Mouse (Mus musculus): Measurements from ENCODE around the gene Litaf.

Litaf gene

DNA sequence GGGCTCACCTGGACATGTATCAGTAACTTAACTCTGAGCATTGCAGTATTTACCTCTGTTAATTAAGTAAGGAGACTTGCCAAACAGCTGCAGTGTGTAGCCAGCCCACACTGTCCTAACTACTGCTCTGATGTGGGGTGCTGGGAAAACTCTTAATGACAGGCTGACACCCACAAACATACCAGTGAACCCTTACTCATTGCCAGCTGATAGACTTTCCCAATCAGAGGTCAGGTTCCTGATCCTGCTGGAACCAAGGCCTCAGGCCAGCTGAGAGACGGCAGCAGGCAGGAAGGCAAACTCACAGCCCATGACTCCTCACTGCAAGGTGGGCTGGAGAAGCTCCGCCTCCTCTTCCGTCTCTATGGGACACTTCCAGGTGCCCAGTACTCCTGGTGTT lies 113.1 kb downstream of the Litaf start:
- DNase-seq: no peak

DNA sequence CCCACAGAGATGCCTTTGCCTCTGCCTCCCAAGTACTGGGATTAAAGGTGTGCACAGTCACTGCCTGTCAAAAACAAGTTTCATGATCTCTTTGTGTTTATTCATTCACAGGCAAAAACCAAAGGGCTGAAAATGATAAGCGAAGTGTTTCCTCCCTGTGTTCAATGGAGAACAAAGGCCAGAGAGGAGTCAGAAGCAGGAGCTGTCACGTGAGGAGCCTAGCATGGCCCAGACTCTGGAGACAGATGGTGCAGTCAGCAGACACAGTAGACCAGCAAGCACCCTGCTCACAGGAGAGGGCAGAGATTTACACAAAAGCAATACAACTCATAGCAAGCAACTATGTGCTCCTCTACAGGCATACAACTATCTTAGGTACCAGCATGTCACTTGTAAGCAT lies 113.9 kb downstream of the Litaf start:
- DNase-seq: no peak

DNA sequence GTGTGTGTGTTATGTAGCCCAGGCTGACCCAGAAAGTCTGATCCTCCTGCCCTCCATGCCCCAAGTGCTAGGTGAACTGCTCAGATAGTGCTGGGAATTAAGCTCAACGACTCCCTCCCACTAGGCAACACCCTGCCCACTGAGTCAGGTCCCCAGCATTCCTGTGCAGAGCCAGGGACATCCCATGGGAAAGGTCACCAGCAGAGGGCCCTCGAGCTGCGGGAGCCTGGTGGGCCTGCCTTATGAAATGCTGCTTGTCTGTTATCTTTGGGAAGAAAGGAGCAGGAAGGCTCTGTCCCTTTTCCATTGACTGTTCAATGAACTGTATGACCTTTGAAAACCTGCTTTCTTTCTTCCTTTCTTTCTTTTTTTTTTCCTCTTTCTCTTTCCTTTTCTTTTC lies 114.4 kb downstream of the Litaf start:
- DNase-seq: no peak

DNA sequence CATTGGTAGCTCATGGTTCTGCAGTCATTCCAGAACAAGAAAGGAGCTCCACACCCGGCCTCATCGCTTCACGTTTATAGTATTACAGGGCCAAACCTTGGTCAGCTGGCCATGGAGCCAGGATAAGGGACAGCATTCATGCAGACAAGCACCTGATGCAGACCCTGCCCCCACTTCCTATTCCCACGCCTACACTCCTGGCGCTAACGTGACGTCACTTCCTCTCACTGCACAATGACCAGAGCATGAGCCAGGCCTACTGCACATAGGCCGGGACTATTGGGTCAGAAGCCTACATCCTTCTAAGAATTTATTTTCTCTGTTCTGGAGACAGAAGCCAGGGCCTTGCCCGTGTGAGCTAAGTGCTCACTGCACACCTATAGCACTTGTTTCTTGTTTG lies 115.4 kb downstream of the Litaf start:
- no peak for DNase-seq

DNA sequence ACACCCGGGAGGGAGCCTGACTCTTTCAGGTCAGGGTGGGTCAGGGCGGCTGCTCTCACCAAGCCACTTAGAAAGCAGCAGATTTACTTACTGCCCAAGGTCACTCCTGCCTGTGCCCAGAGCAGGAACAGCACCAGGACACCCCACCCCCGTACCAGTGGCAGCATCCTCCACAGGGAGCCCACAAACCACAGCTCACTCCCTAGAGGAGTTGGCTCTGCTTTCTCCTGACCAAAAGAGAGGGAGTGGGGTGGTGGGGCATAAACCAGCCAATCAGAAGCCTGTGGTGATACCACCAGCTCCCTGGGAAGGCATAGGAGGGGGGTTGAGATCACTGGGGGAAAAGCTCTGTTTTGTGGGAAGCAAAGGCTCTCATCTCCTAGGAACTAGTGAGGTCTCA lies 118.2 kb downstream of the Litaf start:
- DNase-seq: no peak

GRCm38 (mm10) chr16:10945381-10946127 lies 120.4 kb downstream of the Litaf start:
- no peak for DNase-seq

- no peak for DNase-seq
Measured at GRCm38 (mm10) chr16:10944545-10944944, 121.4 kb downstream of the Litaf start.

DNA sequence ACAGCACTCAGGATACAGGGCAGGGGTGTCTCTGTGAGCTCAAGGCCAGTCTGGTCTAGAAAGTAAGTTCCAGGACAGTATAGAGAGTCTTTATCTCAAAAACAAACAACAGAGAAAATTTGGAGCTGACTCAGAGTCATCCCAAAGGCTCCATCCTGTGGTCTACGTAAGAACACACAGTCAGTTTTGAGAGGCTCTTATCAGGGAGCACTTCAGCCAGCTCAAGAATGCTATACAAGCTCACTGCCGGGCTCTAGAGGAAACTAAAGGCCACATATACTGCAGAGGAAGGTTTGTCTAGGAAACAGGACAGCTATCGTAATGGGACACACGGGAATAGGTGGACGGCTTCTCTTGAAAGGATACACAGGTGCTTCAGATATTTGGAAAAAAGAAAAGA lies 122.7 kb downstream of the Litaf start:
- no peak for DNase-seq

GRCm38 (mm10) chr16:10940661-10941060 lies 125.3 kb downstream of the Litaf start:
- no peak for DNase-seq

- no peak for DNase-seq
Measured at GRCm38 (mm10) chr16:10939932-10940331, 126.0 kb downstream of the Litaf start.

- DNase-seq: no peak
Measured at GRCm38 (mm10) chr16:10937497-10937896, 128.5 kb downstream of the Litaf start.

GRCm38 (mm10) chr16:10936700-10937319 lies 129.1 kb downstream of the Litaf start:
- no peak for DNase-seq

DNA sequence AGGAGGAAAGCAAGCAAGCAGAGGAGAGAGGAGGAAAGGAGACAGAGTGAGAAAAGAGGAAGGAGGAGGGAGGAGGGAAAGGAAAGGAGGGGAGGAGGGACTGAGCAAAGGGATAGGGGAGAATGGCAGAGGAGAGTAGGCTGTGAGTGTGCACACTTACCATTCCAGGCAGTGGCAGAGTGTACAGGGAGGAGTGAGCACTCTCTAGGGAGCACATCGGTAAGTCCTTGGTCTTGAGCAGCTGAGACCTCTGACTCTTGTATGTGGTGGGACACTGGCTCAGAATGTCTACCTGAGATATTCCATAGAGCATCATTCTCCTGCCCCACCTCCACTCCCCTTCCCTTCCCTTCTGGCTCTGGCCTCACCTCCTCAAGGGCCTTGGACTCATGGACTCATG lies 131.9 kb downstream of the Litaf start:
- no peak for DNase-seq

GRCm38 (mm10) chr16:10933372-10933771 lies 132.6 kb downstream of the Litaf start:
- peak; percentile 54 for DNase-seq

GRCm38 (mm10) chr16:10927026-10927425 lies 138.9 kb downstream of the Litaf start:
- no peak for DNase-seq

- DNase-seq: peak; percentile 14
Measured at GRCm38 (mm10) chr16:10925591-10926180, 140.3 kb downstream of the Litaf start.

GRCm38 (mm10) chr16:10923561-10923960 lies 142.4 kb downstream of the Litaf start:
- peak; percentile 27 for DNase-seq

DNA sequence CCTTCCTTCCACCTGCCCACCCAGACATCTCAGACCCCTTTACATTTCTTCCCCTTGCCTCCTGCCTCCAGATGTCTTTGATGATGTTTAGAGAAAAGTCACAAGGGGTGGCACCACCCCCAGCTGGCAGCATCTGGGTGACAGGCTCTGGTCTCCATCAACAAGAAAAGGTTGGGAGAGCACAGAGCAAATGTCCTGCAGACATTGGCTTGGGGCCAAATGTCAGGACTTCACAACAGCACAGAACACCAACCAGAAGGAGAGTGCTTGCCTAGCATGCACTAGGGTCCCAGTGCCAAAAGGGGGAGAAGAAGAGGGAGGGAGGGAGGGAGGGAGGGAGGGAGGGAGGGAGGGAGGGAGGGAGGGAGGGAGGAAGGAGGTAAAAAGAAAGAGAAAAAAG lies 146.1 kb downstream of the Litaf start:
- no peak for DNase-seq

GRCm38 (mm10) chr16:10916271-10916670 lies 149.7 kb downstream of the Litaf start:
- DNase-seq: no peak

DNA sequence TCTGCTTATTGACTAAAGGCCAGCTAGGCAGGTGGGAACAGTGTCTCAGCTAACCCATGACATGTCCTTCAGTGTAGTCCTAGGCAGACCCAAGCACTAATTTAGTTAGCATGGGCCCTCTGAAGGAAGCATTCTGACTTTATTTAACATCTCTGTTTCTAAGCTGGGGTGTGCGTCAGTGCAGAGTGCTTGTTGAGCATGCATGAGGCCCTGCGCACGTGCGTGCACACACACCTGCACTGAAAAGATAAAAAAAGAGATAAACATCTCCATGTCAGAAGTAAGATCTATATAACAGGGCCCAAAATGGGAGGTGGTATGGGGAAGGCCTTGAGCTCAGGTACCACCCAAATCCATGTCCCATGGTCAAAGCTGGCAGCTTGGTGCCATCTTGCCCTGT lies 150.9 kb downstream of the Litaf start:
- DNase-seq: no peak

- no peak for DNase-seq
Measured at GRCm38 (mm10) chr16:10911061-10911460, 154.9 kb downstream of the Litaf start.

DNA sequence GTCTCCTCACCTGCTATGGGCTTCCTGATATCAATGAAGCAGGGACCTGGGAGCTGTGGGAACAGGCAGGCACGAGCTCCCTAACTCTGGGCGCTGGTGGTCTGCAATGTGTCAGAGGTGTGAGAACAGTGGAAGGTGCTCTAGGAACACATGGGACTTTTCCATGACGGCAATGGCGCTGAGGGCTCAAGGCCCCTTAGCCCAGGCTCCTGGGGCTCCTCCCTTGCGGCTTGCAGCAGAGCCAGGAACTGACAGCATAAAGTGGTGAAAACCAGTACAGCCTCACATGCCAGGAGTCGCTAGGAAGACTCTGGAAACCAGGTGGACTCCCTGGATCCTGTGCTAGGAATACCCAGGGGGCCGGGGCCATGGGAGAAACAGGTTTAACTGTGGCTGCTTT lies 155.4 kb downstream of the Litaf start:
- no peak for DNase-seq

Data from cerebellum, adult 9-11 months (tissue).